Mouse (Mus musculus) layer of hippocampus, adult 2 months (tissue): ENCODE measurements around the gene Swsap1. TPM values are rescaled to one million over a fixed set of nuclear protein-coding genes. Genes with fewer than 3 reads are reported as not detected.

Experiments used
- DNase-seq, 2 experiments: peaks; one replicate each; pipeline ENCODE4 v3.0.0; 2022; ENCODE audit warnings: low spot score in 2 of 2
- H3K27ac ChIP-seq: fragments of 200-600 bp; 2 replicates; pipeline ENCODE4 v1.8.1; 2022
- H3K4me3 ChIP-seq: fragments of 200-600 bp; 2 replicates; pipeline ENCODE4 v1.8.1; 2022; ENCODE audit warnings: mild to moderate bottlenecking
- CTCF ChIP-seq: fragments of 200-600 bp; conservative IDR thresholded peaks from 2 replicates; pipeline ENCODE4 v1.8.1; 2022; ENCODE audit warnings: antibody characterized with exemption, mild to moderate bottlenecking, moderate library complexity
- total RNA-seq, 2 experiments: library from RNA; stranded (reverse); gene quantifications; 2 replicates each; pipeline ENCODE4 v1.2.3; 2021

The Swsap1 gene
- total RNA-seq, 2 experiments from 2014 or later: 14.8 to 15.9 TPM

GRCm38 (mm10) chr9:21925506-21925905, 30.0 kb upstream of the Swsap1 start:
- Histone ChIP-seq H3K4me3 (no peak overlapping the region), H3K27ac (no peak overlapping the region)
- DNase-seq: no peak
- TF ChIP-seq CTCF: no peak

GRCm38 (mm10) chr9:21926155-21926554, 29.4 kb upstream of the Swsap1 start:
- DNase-seq: no peak
- no peak for TF ChIP-seq CTCF
- Histone ChIP-seq H3K4me3 (peak overlapping the region; percentile 69), H3K27ac (peak overlapping the region; percentile 86)

- Histone ChIP-seq H3K4me3 (peak overlapping the region; percentile 69), H3K27ac (peak overlapping the region; percentile 86)
- TF ChIP-seq CTCF: no peak
- DNase-seq: no peak
Measured at GRCm38 (mm10) chr9:21926784-21927183, 28.8 kb upstream of the Swsap1 start.

GRCm38 (mm10) chr9:21927208-21927753, 28.3 kb upstream of the Swsap1 start, which contains the start of the genes Ccdc159 and Tmem205:
Gene Ccdc159 (plus strand): TSS chr9:21927471.
Gene Tmem205 (minus strand): TSS chr9:21927556.
- DNase-seq: peak; percentile 86 to 95
- H3K4me3 ChIP-seq: peak within 1 kb of the TSS; percentile 69
- peak within 1 kb of the TSS; percentile 86 for H3K27ac ChIP-seq
- TF ChIP-seq CTCF: no peak

GRCm38 (mm10) chr9:21929208-21929607, 26.3 kb upstream of the Swsap1 start:
- TF ChIP-seq CTCF: no peak
- H3K27ac ChIP-seq: no peak overlapping the region
- no peak for DNase-seq
- H3K4me3 ChIP-seq: no peak overlapping the region

GRCm38 (mm10) chr9:21932006-21932405, 23.5 kb upstream of the Swsap1 start:
- H3K4me3 ChIP-seq: no peak overlapping the region
- no peak overlapping the region for H3K27ac ChIP-seq
- no peak for TF ChIP-seq CTCF
- no peak for DNase-seq

GRCm38 (mm10) chr9:21932445-21933137, 23.0 kb upstream of the Swsap1 start:
- no peak overlapping the region for H3K27ac ChIP-seq
- no peak for DNase-seq
- no peak overlapping the region for H3K4me3 ChIP-seq
- no peak for TF ChIP-seq CTCF

GRCm38 (mm10) chr9:21934021-21934420, 21.5 kb upstream of the Swsap1 start:
- no peak for TF ChIP-seq CTCF

GRCm38 (mm10) chr9:21935466-21936131, 20.0 kb upstream of the Swsap1 start:
- H3K27ac ChIP-seq: no peak overlapping the region
- no peak for TF ChIP-seq CTCF

More at GRCm38 (mm10) chr9:21934021-21934420, 21.5 kb upstream of the Swsap1 start:
- DNase-seq: no peak
- H3K27ac ChIP-seq: no peak overlapping the region
- no peak overlapping the region for H3K4me3 ChIP-seq

GRCm38 (mm10) chr9:21936692-21937570, 18.6 kb upstream of the Swsap1 start, which contains the start of gene Plppr2:
Gene Plppr2 (plus strand): TSS chr9:21937033.
- TF ChIP-seq CTCF: no peak
- Histone ChIP-seq H3K4me3 (peak within 1 kb of the TSS; percentile 86), H3K27ac (peak within 1 kb of the TSS; percentile 97)
- peak; percentile 97 to 98 for DNase-seq

More at GRCm38 (mm10) chr9:21935466-21936131, 20.0 kb upstream of the Swsap1 start:
- no peak overlapping the region for H3K4me3 ChIP-seq
- DNase-seq: no peak

GRCm38 (mm10) chr9:21937711-21938175, 17.8 kb upstream of the Swsap1 start:
- Histone ChIP-seq H3K27ac (peak overlapping the region; percentile 74), H3K4me3 (peak overlapping the region; percentile 86)
- no peak for TF ChIP-seq CTCF
- peak; percentile 64 to 69 for DNase-seq

- no peak for TF ChIP-seq CTCF
- peak overlapping the region; percentile 86 for H3K4me3 ChIP-seq
- DNase-seq: no peak
- H3K27ac ChIP-seq: peak overlapping the region; percentile 80
Measured at GRCm38 (mm10) chr9:21938234-21938855, 17.2 kb upstream of the Swsap1 start.
